Mouse (Mus musculus) G1E-ER4 (cell line): ENCODE results near the gene Akap13. TPM values are rescaled to one million over a fixed set of nuclear protein-coding genes. Genes with fewer than 3 reads are reported as not detected.

Source experiments
- GATA1 ChIP-seq: IDR thresholded peaks from one replicate; pipeline ENCODE4 v1.8.0; 2012; ENCODE audit warnings: low read length, inconsistent platforms
- polyA plus RNA-seq: library from polyadenylated mRNA; stranded (reverse); fragments of >175 nt; gene quantifications from 2 replicates; pipeline ENCODE4 v1.2.3, GENCODE M21; 2012

Gene Akap13
- polyA plus RNA-seq, 1 experiment = 2.8 TPM

GRCm38 (mm10) chr7:75585409-75585808, 130.1 kb downstream of the Akap13 start:
- no peak for TF ChIP-seq GATA1

GRCm38 (mm10) chr7:75586113-75586512, 130.8 kb downstream of the Akap13 start:
- TF ChIP-seq GATA1 = no peak

GRCm38 (mm10) chr7:75587727-75588126, 132.4 kb downstream of the Akap13 start:
- TF ChIP-seq GATA1 = no peak

GRCm38 (mm10) chr7:75589304-75589973, 134.1 kb downstream of the Akap13 start:
- no peak for TF ChIP-seq GATA1

GRCm38 (mm10) chr7:75591961-75592360, 136.6 kb downstream of the Akap13 start:
- TF ChIP-seq GATA1 = no peak

- TF ChIP-seq GATA1 = no peak
These were observed 139.5 kb downstream of the Akap13 start for GRCm38 (mm10) chr7:75594801-75595200.

GRCm38 (mm10) chr7:75595268-75595667, 139.9 kb downstream of the Akap13 start:
- TF ChIP-seq GATA1 = no peak

GRCm38 (mm10) chr7:75596058-75596748, 140.9 kb downstream of the Akap13 start:
- TF ChIP-seq GATA1 = no peak

- no peak for TF ChIP-seq GATA1
These were observed 142.5 kb downstream of the Akap13 start for GRCm38 (mm10) chr7:75597840-75598239.

GRCm38 (mm10) chr7:75600360-75601075, 145.2 kb downstream of the Akap13 start:
- TF ChIP-seq GATA1 = no peak

GRCm38 (mm10) chr7:75607248-75607647, 151.9 kb downstream of the Akap13 start:
- TF ChIP-seq GATA1 = no peak

- no peak for TF ChIP-seq GATA1
These were observed 153.4 kb downstream of the Akap13 start for GRCm38 (mm10) chr7:75608716-75609115.

GRCm38 (mm10) chr7:75609456-75610262, 154.3 kb downstream of the Akap13 start:
- TF ChIP-seq GATA1 = no peak

- TF ChIP-seq GATA1 = no peak
These were observed 155.1 kb downstream of the Akap13 start for GRCm38 (mm10) chr7:75610391-75610790.

- TF ChIP-seq GATA1 = no peak
These were observed 156.1 kb downstream of the Akap13 start for GRCm38 (mm10) chr7:75611261-75611950.
